Mouse (Mus musculus): ENCODE data around the gene Uqcc1. TPM values are rescaled to one million over a fixed set of nuclear protein-coding genes. Genes with fewer than 3 reads are reported as not detected.
"Not testable (repeated sequence)": the region's sequence is repeated elsewhere in the genome, so short reads cannot be mapped to it uniquely, and the experiment has no call there.

Gene Uqcc1
- polyA plus RNA-seq, 1 experiment from 2014 or later: 65.6 TPM

DNA sequence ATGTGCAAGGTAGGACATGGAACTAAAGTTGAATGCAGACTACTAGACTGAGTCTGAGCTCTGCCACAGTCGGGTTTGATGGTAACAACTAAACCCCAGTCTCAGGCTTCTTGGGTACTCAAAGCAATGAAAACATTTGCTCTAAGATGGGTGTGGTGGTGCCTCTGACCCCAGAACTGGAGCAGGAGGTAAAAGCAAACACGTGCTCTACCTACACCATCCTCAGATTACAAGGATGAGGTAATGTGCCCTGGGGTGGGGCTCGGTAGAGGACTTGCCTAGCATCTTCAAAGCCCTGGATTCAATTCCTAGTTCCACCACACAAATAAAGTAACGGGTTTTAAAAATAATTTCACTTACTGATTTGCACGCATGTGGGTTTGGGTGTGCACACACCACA, 77.6 kb downstream of the Uqcc1 start:
- ATAC-seq (ENCODE audit: insufficient number of reproducible peaks, low FRiP score, low TSS enrichment, low read depth): no peak
- H3K4me2 ChIP-seq (replicated peaks): no peak overlapping the region
- no peaks in the 10 kb centered on the region for H3K27me3 ChIP-seq
- no peaks in the 10 kb centered on the region for H3K9me3 ChIP-seq (replicated peaks)
- H3K4me3 ChIP-seq (replicated peaks): no peak overlapping the region
- H3K27ac ChIP-seq (replicated peaks): no peak overlapping the region
- H3K4me1 ChIP-seq: no peaks in the 10 kb centered on the region
- 65% methylated on average over 5 of the region's 5 CpGs for WGBS
- H3K9ac ChIP-seq: no peak overlapping the region
- peaks cover 60% of the 10 kb centered on the region for H3K36me3 ChIP-seq

DNA sequence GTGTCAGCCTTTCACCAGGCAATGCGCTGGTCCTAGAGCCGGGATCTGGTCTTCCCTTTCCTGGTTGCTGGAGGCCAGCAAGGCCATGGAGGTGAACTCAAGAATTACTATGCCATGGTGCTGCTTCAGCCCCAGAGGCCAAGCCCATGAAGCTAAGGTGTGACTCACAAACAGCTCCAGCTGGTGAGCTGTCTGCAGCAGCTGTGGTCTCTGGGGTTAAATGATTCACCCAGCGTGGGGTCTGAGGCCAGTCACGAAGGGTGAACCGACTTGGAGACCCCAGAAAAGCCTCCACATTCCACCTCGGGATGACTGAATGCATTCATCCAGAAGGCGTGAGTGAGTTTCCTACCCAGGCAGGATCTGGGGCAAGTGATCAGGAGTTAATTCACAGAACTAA, 80.0 kb downstream of the Uqcc1 start:
- Histone ChIP-seq H3K4me1 (no peaks in the 10 kb centered on the region), H3K9me3 (replicated peaks) (no peaks in the 10 kb centered on the region), H3K4me2 (replicated peaks) (no peak overlapping the region), H3K4me3 (replicated peaks) (no peak overlapping the region), H3K9ac (no peak overlapping the region), H3K27me3 (no peaks in the 10 kb centered on the region), H3K36me3 (peaks cover 60% of the 10 kb centered on the region), H3K27ac (replicated peaks) (no peak overlapping the region)
- ATAC-seq (ENCODE audit: insufficient number of reproducible peaks, low FRiP score, low TSS enrichment, low read depth): no peak
- WGBS: 84% methylated on average over 7 of the region's 7 CpGs

DNA sequence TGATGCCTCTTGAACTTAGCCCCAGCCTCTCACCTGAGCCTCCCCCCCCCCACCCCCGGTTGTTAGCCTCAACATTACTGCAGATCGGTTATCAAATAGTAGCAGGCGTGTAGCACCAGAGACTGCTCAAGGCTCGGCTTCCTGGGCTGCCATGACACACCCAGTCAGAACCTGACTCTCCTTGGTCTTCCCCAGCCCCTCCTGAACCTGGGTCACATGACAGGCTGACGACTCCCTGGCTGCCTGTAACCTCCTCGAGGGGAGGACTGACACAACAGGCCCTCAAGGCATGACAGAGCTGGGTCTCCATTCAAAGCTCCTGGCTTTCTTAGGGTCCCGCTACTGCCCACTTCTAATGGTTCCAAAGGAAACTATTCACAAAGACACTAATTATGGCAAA, 80.6 kb downstream of the Uqcc1 start:
- H3K4me2 ChIP-seq (replicated peaks): no peak overlapping the region
- no peaks in the 10 kb centered on the region for H3K9me3 ChIP-seq (replicated peaks)
- H3K27ac ChIP-seq (replicated peaks): no peak overlapping the region
- H3K36me3 ChIP-seq: peaks cover 65% of the 10 kb centered on the region
- H3K27me3 ChIP-seq: no peaks in the 10 kb centered on the region
- ATAC-seq (ENCODE audit: insufficient number of reproducible peaks, low FRiP score, low TSS enrichment, low read depth): no peak
- no peak overlapping the region for H3K9ac ChIP-seq
- H3K4me3 ChIP-seq (replicated peaks): no peak overlapping the region
- H3K4me1 ChIP-seq: no peaks in the 10 kb centered on the region
- 56% methylated on average over 7 of the region's 7 CpGs for WGBS

DNA sequence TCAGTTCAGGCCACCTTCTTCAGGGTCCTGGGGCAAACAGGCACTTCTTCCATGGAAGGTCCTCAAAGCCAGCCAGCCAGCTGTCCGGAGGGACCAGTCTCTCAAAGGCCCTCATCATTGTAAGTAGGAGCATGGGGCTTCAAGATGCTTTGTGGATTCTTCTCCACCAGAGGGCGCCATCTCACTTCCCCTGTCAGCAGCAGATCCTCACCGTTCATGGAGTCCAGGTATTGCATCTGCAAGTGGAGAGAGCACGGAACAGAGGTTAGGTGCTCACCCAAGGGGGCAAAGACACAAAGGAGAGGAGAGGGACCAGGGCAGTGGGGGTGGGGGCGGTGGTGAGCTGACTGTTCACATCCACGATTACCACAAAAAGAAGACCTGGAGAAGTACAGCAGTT, 81.8 kb downstream of the Uqcc1 start:
- Histone ChIP-seq H3K9me3 (replicated peaks) (no peaks in the 10 kb centered on the region), H3K4me2 (replicated peaks) (no peak overlapping the region), H3K4me3 (replicated peaks) (no peak overlapping the region), H3K27ac (replicated peaks) (no peak overlapping the region), H3K36me3 (peaks cover 64% of the 10 kb centered on the region), H3K27me3 (no peaks in the 10 kb centered on the region), H3K4me1 (no peaks in the 10 kb centered on the region), H3K9ac (no peak overlapping the region)
- no peak for ATAC-seq (ENCODE audit: insufficient number of reproducible peaks, low FRiP score, low TSS enrichment, low read depth)
- 38% methylated on average over 6 of the region's 6 CpGs for WGBS

DNA sequence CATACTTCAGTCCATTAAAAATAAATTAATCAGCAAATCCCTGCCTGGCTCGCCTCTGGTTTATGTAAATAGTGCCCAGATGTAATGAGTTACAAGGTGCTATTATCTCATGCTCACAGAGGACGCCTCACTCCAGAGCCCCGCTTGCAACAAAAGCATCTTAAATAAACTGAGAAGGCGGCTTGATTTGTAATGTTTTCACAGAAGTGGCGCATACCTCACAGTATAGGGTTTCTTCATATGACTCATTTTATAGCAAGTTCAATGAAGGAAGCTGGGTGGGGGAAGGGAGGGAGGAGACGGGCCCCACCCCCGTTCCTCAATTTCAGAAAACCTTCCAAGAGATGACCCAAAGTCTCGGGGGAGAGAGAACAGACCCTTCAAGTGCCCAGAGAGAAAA, 83.2 kb downstream of the Uqcc1 start:
- H3K4me3 ChIP-seq (replicated peaks): no peak overlapping the region
- ATAC-seq (ENCODE audit: insufficient number of reproducible peaks, low FRiP score, low TSS enrichment, low read depth): no peak
- peaks cover 56% of the 10 kb centered on the region for H3K36me3 ChIP-seq
- no peak overlapping the region for H3K27ac ChIP-seq (replicated peaks)
- no peak overlapping the region for H3K4me2 ChIP-seq (replicated peaks)
- H3K9ac ChIP-seq: no peak overlapping the region
- WGBS: 70% methylated on average over 8 of the region's 8 CpGs
- no peaks in the 10 kb centered on the region for H3K9me3 ChIP-seq (replicated peaks)
- no peaks in the 10 kb centered on the region for H3K4me1 ChIP-seq
- H3K27me3 ChIP-seq: no peaks in the 10 kb centered on the region

DNA sequence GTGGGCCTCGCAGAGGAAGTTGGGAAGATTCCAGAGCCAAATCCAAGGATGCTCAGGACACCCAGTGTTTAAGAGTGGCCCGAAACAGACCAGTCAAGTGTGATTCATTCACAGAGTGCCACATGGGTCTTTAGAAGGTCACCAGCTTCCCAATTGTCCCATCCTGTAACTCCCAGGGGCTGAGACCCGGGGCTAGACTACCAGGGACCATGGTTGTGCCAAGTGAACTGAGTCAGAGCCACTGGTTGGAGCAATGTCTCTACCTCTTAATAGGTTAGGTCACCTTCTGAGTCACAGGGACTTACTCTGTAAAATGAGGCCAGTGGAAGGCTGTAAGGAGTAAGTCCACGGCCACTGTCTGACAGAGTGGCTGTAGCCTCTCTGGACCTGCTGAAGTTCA, 91.1 kb downstream of the Uqcc1 start:
- Histone ChIP-seq H3K9ac (no peak overlapping the region), H3K4me2 (replicated peaks) (no peak overlapping the region), H3K4me3 (replicated peaks) (no peak overlapping the region), H3K36me3 (no peaks in the 10 kb centered on the region), H3K27me3 (no peaks in the 10 kb centered on the region), H3K4me1 (no peaks in the 10 kb centered on the region), H3K9me3 (replicated peaks) (no peaks in the 10 kb centered on the region), H3K27ac (replicated peaks) (no peak overlapping the region)
- ATAC-seq (ENCODE audit: insufficient number of reproducible peaks, low FRiP score, low TSS enrichment, low read depth): no peak
- 76% methylated on average over 4 of the region's 4 CpGs for WGBS

DNA sequence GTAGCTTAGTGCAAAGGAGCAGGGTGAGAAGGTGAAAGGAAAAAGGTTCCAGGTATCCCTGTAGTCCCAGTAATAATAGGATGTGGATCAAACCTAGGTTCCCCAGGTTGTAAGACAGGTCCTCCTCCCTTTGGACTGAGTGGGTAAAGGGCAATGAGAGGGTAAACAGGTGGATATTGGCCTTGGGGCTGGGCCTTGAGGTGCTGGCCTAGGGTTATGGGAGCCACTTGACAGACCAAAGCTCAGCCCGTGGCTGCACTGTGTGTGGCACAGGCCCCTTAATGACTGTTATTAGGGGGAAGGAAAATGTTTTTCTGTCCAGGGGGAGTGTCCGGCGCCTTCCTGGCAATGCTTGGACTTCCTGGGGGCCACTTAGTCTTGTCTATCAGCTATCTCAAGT, 92.1 kb downstream of the Uqcc1 start:
- Histone ChIP-seq H3K4me1 (no peaks in the 10 kb centered on the region), H3K9ac (no peak overlapping the region), H3K27me3 (no peaks in the 10 kb centered on the region), H3K27ac (replicated peaks) (no peak overlapping the region), H3K4me3 (replicated peaks) (no peak overlapping the region), H3K36me3 (no peaks in the 10 kb centered on the region), H3K4me2 (replicated peaks) (no peak overlapping the region), H3K9me3 (replicated peaks) (no peaks in the 10 kb centered on the region)
- ATAC-seq (ENCODE audit: insufficient number of reproducible peaks, low FRiP score, low TSS enrichment, low read depth): no peak
- 66% methylated on average over 3 of the region's 3 CpGs for WGBS

DNA sequence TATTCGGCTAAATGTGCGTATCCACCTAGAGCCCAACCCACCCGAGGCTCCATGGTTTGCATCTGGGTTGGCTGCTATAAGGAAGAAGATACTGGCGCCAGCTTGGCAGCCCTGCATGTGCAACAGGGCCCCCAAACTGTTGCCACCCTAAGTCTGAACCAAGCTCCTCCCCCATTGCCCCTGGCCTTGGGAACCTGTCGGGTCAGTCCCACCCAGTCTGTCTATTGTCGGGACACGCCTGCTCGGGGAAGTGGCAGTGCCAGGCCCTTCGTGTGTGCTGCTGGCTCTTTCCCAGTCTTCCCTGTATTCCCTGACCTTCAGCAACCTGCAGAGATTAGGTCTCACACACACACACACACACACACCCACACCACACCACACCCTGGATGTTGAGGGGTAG, 95.4 kb downstream of the Uqcc1 start, which contains the start of gene Fam83c:
TSS of gene Fam83c (minus strand) at position 123 of the 400 bp plus-strand sequence.
- Histone ChIP-seq H3K27ac (replicated peaks) (peak within 1 kb of the TSS; percentile 13; the same call in 1 of the 2 replicates), H3K4me1 (0 out of 2 replicates have a peak, but pooled peaks cover 4% of the 10 kb centered on the region), H3K4me2 (replicated peaks) (peak within 1 kb of the TSS; percentile 34), H3K27me3 (no peaks in the 10 kb centered on the region), H3K4me3 (replicated peaks) (peak within 1 kb of the TSS; percentile 22), H3K9me3 (replicated peaks) (no peaks in the 10 kb centered on the region), H3K9ac (no peak within 1 kb of the TSS), H3K36me3 (no peaks in the 10 kb centered on the region)
- no peak for ATAC-seq (ENCODE audit: insufficient number of reproducible peaks, low FRiP score, low TSS enrichment, low read depth)
- WGBS: 44% methylated on average over 9 of the region's 9 CpGs

DNA sequence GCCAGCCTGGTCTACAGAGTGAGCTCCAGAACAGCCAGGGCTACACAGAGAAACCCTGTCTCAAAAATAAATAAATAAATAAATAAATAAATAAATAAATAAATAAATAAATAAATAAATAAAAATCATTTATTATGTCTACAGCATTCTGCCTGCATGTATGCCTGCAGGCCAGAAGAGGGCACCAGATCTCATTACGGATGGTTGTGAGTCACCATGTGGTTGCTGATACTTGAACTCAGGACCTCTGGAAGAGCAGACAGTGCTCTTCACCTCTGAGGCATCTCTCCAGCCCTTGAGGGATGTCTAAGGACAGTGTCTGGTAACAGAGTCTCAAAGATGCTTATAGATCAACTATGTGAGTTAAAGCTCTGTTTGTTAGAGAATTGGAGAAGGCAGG, 98.0 kb downstream of the Uqcc1 start:
- not testable (repeated sequence) for H3K9me3 ChIP-seq (replicated peaks); ATAC-seq (ENCODE audit: insufficient number of reproducible peaks, low FRiP score, low TSS enrichment, low read depth); H3K36me3 ChIP-seq; H3K4me2 ChIP-seq (replicated peaks); H3K4me3 ChIP-seq (replicated peaks); H3K27ac ChIP-seq (replicated peaks); H3K27me3 ChIP-seq; H3K9ac ChIP-seq
- peaks cover 11% of the 10 kb centered on the region for H3K4me1 ChIP-seq
- WGBS: 61% methylated on average over 1 of the region's 1 CpGs

DNA sequence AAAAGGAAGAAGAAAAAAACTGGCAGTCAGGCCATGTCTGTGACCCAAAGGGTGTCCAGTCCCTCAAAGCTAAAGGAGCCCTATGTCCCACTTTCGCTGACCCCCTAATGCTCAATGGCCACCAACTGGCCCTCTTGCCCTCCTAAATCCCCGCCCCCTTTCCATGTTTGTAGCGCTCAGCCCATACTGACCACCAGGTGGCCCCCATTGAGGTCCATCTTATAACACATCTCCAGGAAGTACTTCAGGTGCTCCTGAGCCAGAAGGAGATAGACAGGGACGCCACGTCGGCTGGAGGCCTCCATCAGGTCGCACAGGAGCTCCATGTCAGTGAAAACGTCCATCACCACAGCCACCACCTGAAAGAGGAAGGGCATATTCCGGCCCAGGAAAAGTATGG, 98.8 kb downstream of the Uqcc1 start:
- ATAC-seq (ENCODE audit: insufficient number of reproducible peaks, low FRiP score, low TSS enrichment, low read depth): no peak
- H3K9ac ChIP-seq: no peak overlapping the region
- H3K4me2 ChIP-seq (replicated peaks): no peak overlapping the region
- no peaks in the 10 kb centered on the region for H3K36me3 ChIP-seq
- WGBS: 56% methylated on average over 9 of the region's 9 CpGs
- H3K27me3 ChIP-seq: no peaks in the 10 kb centered on the region
- H3K4me3 ChIP-seq (replicated peaks): no peak overlapping the region
- H3K4me1 ChIP-seq: peaks cover 14% of the 10 kb centered on the region
- no peak overlapping the region for H3K27ac ChIP-seq (replicated peaks)
- H3K9me3 ChIP-seq (replicated peaks): no peaks in the 10 kb centered on the region

DNA sequence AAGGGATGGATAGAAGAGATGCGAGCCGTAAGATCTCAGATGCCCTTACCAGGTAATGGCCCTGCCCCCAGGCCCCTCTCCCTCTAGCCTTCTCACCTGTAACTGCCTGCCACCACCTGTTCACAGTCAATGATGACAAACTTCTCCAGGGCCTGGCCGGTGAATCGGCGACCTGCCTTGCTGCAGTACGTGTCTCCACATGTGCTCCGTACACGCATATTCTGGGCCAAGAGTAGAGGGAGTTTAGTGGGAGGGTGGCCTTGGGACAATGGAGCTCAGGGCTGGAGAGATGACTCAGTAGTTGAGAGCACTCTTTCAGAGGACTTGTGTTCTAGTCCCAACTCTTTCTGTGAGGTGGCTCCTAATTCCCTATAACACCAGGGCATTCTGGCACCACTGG, 99.3 kb downstream of the Uqcc1 start:
- Histone ChIP-seq H3K36me3 (no peaks in the 10 kb centered on the region), H3K4me2 (replicated peaks) (no peak overlapping the region), H3K4me1 (peaks cover 14% of the 10 kb centered on the region), H3K4me3 (replicated peaks) (no peak overlapping the region), H3K9ac (no peak overlapping the region), H3K27ac (replicated peaks) (no peak overlapping the region), H3K9me3 (replicated peaks) (no peaks in the 10 kb centered on the region), H3K27me3 (no peaks in the 10 kb centered on the region)
- WGBS: 76% methylated on average over 8 of the region's 8 CpGs
- no peak for ATAC-seq (ENCODE audit: insufficient number of reproducible peaks, low FRiP score, low TSS enrichment, low read depth)

DNA sequence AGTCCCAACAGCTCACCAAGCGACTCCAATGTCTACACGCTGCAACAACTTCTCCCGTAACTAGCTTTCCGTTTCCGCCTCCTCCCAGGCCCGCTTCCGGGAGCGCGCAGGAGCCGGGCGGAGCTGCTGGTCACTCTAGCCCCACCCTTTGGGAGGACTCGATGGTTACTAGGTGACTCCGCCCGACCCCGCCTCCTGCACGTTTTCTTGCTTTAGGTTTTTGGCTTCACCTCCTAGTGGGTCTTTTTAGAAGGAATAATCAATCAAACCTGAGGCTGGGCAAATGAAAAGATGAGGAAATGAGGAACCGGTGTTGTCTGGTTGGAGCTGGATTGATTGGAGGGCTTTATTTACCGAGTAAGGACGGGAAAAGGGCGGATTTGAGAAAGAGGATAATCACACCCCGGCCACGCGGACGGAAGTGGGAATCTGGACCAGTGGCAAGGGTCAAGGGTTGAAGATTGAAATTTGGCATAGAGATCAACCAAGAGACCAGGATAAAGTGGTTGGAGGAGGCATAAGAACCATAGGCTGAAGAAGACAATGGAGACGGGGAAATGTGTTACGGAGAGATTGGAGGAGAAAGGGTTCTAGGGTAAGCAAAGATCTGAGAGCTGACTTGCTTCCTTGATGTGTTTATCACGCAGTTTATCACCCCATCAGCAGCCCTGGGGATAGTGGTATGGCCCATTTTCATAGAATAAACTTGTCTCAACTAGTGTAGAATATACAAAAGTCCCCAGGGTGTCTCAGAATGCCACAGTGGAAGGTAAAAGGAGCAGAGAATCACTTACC, 103.3 kb downstream of the Uqcc1 start, which contains the start of gene Eif6:
TSS of gene Eif6 (minus strand) at position 296 of the 795 bp plus-strand sequence.
- Histone ChIP-seq H3K9ac (peak within 1 kb of the TSS; percentile 87), H3K4me3 (replicated peaks) (peak within 1 kb of the TSS; percentile 85), H3K4me2 (replicated peaks) (peak within 1 kb of the TSS; percentile 82), H3K9me3 (replicated peaks) (no peaks in the 10 kb centered on the region), H3K4me1 (peaks cover 18% of the 10 kb centered on the region), H3K27ac (replicated peaks) (peak within 1 kb of the TSS; percentile 94), H3K36me3 (peaks cover 23% of the 10 kb centered on the region), H3K27me3 (no peaks in the 10 kb centered on the region)
- peak; percentile 91 for ATAC-seq (ENCODE audit: insufficient number of reproducible peaks, low FRiP score, low TSS enrichment, low read depth)
- 2% methylated on average over 27 of the region's 27 CpGs for WGBS
